Mouse (Mus musculus): ENCODE data around the gene Tnfsf13. TPM values are rescaled to one million over a fixed set of nuclear protein-coding genes. Genes with fewer than 3 reads are reported as not detected.

Gene Tnfsf13
- total RNA-seq, 2 experiments from 2014 or later, result 0.62 to 0.64 TPM

GRCm38 (mm10) chr11:69655264-69656064, 30.1 kb downstream of the Tnfsf13 start, which contains the start of gene Sox15:
Gene Sox15, plus strand, starts transcription at chr11:69655314.
- peak; percentile 45 for DNase-seq (ENCODE audit: low spot score)

GRCm38 (mm10) chr11:69654760-69655159, 30.8 kb downstream of the Tnfsf13 start:
- DNase-seq (ENCODE audit: low spot score), result no peak

- no peak for DNase-seq (ENCODE audit: low spot score)
These were observed 32.2 kb downstream of the Tnfsf13 start for GRCm38 (mm10) chr11:69653399-69653798.

GRCm38 (mm10) chr11:69645860-69646259, 39.7 kb downstream of the Tnfsf13 start:
- DNase-seq (ENCODE audit: low spot score), result no peak

- no peak for DNase-seq (ENCODE audit: low spot score)
These were observed 50.1 kb downstream of the Tnfsf13 start for GRCm38 (mm10) chr11:69635471-69635870.

GRCm38 (mm10) chr11:69633128-69633866, 52.3 kb downstream of the Tnfsf13 start:
- DNase-seq (ENCODE audit: low spot score), result peak; percentile 41

Small RNA genes lying within 50 kb of the gene (microRNA-seq; reads per million reads assigned to microRNA genes)
- 16.4 reads per million, percentile 33 among the genes with 10 or more reads in this experiment for gene Mir1934
- gene Mir467f, result not detected

Other genes starting within 250 kb of the Tnfsf13 start
- under 1 TPM; 0.14 to 0.83 TPM for gene Dnah2, start 136.7 kb downstream of the Tnfsf13 start, total RNA-seq (2021)
- under 1 TPM; 0.37 to 0.74 TPM for gene Efnb3, start 125.6 kb downstream of the Tnfsf13 start, total RNA-seq (2021)
- 1 to 10 TPM; 3.2 to 3.3 TPM for gene Wrap53, start 105.5 kb downstream of the Tnfsf13 start, total RNA-seq (2021)
- gene Trp53, start 105.4 kb downstream of the Tnfsf13 start, total RNA-seq (2021), result 10 to 100 TPM; 12.9 to 15.3 TPM
- gene Atp1b2, start 79.8 kb downstream of the Tnfsf13 start, total RNA-seq (2021), result 100 to 1,000 TPM; 347 to 393 TPM
- not detected for gene Shbg, start 67.9 kb downstream of the Tnfsf13 start, total RNA-seq (2021)
- gene Sat2, start 63.8 kb downstream of the Tnfsf13 start, total RNA-seq (2021), result 1 to 10 TPM; 2.5 to 2.6 TPM
- gene Fxr2, start 52.8 kb downstream of the Tnfsf13 start, total RNA-seq (2021), result 100 to 1,000 TPM; 101 to 106 TPM
- not detected for gene Sox15, start 30.5 kb downstream of the Tnfsf13 start, total RNA-seq (2021)
- gene Mpdu1, start 23.1 kb downstream of the Tnfsf13 start, total RNA-seq (2021), result 1 to 10 TPM; 7.5 to 9.5 TPM
- 1 to 10 TPM; 1.2 to 4.0 TPM for gene Cd68, start 19.6 kb downstream of the Tnfsf13 start, total RNA-seq (2021)
- 10 to 100 TPM; 69.6 to 97.7 TPM for gene Eif4a1, start 13.4 kb downstream of the Tnfsf13 start, total RNA-seq (2021)
- gene Senp3, start 3.7 kb downstream of the Tnfsf13 start, total RNA-seq (2021), result 10 to 100 TPM; 21.9 to 25.4 TPM
- gene Tnfsf12, start 10.1 kb upstream of the Tnfsf13 start, total RNA-seq (2021), result 10 to 100 TPM in 1 of 2 experiments, 1 to 10 TPM in 1; 7.4 to 10.4 TPM
- 1 to 10 TPM; 1.1 to 1.3 TPM for gene Tnfsfm13, start 10.3 kb upstream of the Tnfsf13 start, total RNA-seq (2021)
- 10 to 100 TPM; 33.0 to 33.9 TPM for gene Polr2a, start 72.9 kb upstream of the Tnfsf13 start, total RNA-seq (2021)
- not detected for gene Slc35g3, start 76.2 kb upstream of the Tnfsf13 start, total RNA-seq (2021)
- gene Zbtb4, start 80.1 kb upstream of the Tnfsf13 start, total RNA-seq (2021), result 10 to 100 TPM; 37.1 to 37.5 TPM
- 10 to 100 TPM; 30.6 to 31.2 TPM for gene Chrnb1, start 110.2 kb upstream of the Tnfsf13 start, total RNA-seq (2021)
- 1 to 10 TPM; 3.5 to 4.0 TPM for gene Fgf11, start 116.1 kb upstream of the Tnfsf13 start, total RNA-seq (2021)
- under 1 TPM; 0.14 to 0.18 TPM for gene Tmem102, start 119.8 kb upstream of the Tnfsf13 start, total RNA-seq (2021)
- not detected for gene Gm39566, start 129.5 kb upstream of the Tnfsf13 start, total RNA-seq (2021)
- not detected for gene Spem2, start 132.7 kb upstream of the Tnfsf13 start, total RNA-seq (2021)
- not detected for gene Spem1, start 136.4 kb upstream of the Tnfsf13 start, total RNA-seq (2021)
- gene Nlgn2, start 152.0 kb upstream of the Tnfsf13 start, total RNA-seq (2021), result 1 to 10 TPM; 1.9 to 2.9 TPM
- gene Tmem256, start 152.7 kb upstream of the Tnfsf13 start, total RNA-seq (2021), result 100 to 1,000 TPM; 141 to 164 TPM
- 10 to 100 TPM; 10.1 to 12.7 TPM for gene Plscr3, start 160.6 kb upstream of the Tnfsf13 start, total RNA-seq (2021)
- under 1 TPM in 1 of 2 experiments, not detected in 1; 0.07 TPM for gene Tnk1, start 172.9 kb upstream of the Tnfsf13 start, total RNA-seq (2021)
- gene Tmem95, start 192.2 kb upstream of the Tnfsf13 start, total RNA-seq (2021), result not detected
- gene Kctd11, start 195.6 kb upstream of the Tnfsf13 start, total RNA-seq (2021), result 1 to 10 TPM; 1.3 to 1.5 TPM
- gene Acap1, start 209.8 kb upstream of the Tnfsf13 start, total RNA-seq (2021), result under 1 TPM; 0.21 to 0.30 TPM
- under 1 TPM; 0.24 to 0.25 TPM for gene 2810408A11Rik, start 215.2 kb upstream of the Tnfsf13 start, total RNA-seq (2021)
- gene Neurl4, start 215.3 kb upstream of the Tnfsf13 start, total RNA-seq (2021), result 10 to 100 TPM; 25.9 to 27.4 TPM
- 10 to 100 TPM; 50.8 to 55.8 TPM for gene Gps2, start 228.1 kb upstream of the Tnfsf13 start, total RNA-seq (2021)
- 100 to 1,000 TPM; 408 to 425 TPM for gene Eif5a, start 236.2 kb upstream of the Tnfsf13 start, total RNA-seq (2021)